Mouse (Mus musculus): ENCODE results near the gene Kcnq1.

Gene Kcnq1

DNA sequence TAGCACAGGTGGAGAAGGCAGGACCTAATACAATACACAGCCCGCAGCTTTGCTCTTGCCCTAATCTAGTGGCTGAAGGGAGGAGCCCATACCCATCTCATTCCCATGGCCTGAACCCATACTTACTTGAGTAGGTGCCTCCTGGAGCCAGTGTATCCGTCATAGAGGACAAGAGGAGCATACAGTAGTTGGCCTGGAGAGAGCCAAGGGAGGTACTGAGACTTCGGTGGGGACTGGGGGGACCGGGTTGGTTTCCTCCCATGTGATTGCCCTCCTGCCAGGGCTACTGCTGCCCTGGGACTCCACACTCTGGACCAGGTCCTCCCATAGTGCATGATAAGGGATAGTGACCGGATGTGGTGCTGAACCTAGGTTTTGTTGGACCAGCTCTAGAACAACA is 33.6 kb upstream of the Kcnq1 start:
- Histone ChIP-seq H3K27me3 (ENCODE audit: control insufficient read depth, insufficient read depth, low read length, poor library complexity, severe bottlenecking) (no peaks in the 10 kb centered on the region), H3K36me3 (ENCODE audit: control insufficient read depth, insufficient read depth, low read length, poor library complexity, severe bottlenecking) (no peaks in the 10 kb centered on the region; the same call in 1 of the 2 replicates)
- DNase-seq (ENCODE audit: low read depth, low spot score), result no peak

DNA sequence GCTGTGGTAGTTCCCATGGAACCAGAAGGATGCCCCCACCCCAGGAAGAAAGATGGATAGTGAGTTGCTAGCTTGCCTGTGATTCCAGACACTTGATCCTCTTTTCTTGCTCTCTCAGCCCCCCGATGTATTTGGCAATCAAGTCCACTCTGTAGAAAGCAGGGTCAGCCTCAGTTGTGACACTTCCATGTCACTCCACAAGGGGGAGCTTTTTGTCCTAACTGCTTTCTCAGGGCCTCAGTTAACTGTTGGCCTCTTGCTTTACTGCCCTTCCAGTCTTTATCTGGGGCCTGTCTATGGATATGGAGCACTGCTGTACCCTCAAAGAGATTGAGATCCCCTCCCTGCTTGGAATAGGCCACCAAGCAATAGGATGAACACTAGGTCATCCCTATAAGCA is 33.1 kb upstream of the Kcnq1 start:
- DNase-seq (ENCODE audit: low read depth, low spot score), result peak; percentile 76
- Histone ChIP-seq H3K27me3 (ENCODE audit: control insufficient read depth, insufficient read depth, low read length, poor library complexity, severe bottlenecking) (no peaks in the 10 kb centered on the region), H3K36me3 (ENCODE audit: control insufficient read depth, insufficient read depth, low read length, poor library complexity, severe bottlenecking) (no peaks in the 10 kb centered on the region; the same call in 1 of the 2 replicates)

DNA sequence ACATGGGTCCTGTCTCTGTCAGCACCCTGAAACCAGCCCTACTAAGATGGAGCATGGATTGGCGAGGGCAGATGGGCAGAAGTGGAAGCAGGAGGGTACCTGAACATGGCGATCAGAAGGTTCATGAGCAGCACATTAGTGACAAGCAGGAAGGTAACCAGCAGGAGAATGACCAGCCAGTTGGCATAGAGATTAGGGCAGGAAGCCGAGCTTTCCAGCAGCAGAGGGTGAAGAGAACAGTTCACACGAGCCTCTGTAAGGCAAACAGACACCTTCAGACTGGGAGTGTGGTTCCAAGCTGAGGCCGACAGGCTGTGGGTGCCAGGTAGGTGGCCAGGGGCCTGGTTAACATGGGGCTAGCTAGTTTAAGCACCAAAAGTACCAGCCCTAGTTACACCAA is 30.8 kb upstream of the Kcnq1 start:
- Histone ChIP-seq H3K36me3 (ENCODE audit: control insufficient read depth, insufficient read depth, low read length, poor library complexity, severe bottlenecking) (no peaks in the 10 kb centered on the region; the same call in 1 of the 2 replicates), H3K27me3 (ENCODE audit: control insufficient read depth, insufficient read depth, low read length, poor library complexity, severe bottlenecking) (no peaks in the 10 kb centered on the region)
- DNase-seq (ENCODE audit: low read depth, low spot score), result no peak

DNA sequence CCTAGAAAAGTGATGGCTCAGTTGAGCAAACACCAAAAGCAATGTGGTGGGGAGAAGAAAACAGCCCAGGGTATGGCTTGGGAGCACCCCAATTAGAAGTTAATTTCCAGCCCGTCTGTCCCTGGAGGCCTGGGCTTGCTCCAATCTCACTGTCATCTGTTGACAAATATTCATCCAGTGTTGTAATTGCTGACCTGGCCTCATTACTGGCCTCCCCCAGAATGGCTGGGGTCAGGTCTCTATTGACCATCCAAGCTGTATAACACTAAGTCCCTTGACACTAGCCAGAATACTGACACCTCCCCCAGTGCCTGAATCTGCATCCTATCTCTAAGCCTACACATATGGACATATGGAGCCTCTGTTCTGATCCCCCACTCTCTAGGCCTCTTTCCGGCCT is 28.8 kb upstream of the Kcnq1 start:
- Histone ChIP-seq H3K27me3 (ENCODE audit: control insufficient read depth, insufficient read depth, low read length, poor library complexity, severe bottlenecking) (no peaks in the 10 kb centered on the region), H3K36me3 (ENCODE audit: control insufficient read depth, insufficient read depth, low read length, poor library complexity, severe bottlenecking) (no peaks in the 10 kb centered on the region; the same call in 1 of the 2 replicates)
- no peak for DNase-seq (ENCODE audit: low read depth, low spot score)

DNA sequence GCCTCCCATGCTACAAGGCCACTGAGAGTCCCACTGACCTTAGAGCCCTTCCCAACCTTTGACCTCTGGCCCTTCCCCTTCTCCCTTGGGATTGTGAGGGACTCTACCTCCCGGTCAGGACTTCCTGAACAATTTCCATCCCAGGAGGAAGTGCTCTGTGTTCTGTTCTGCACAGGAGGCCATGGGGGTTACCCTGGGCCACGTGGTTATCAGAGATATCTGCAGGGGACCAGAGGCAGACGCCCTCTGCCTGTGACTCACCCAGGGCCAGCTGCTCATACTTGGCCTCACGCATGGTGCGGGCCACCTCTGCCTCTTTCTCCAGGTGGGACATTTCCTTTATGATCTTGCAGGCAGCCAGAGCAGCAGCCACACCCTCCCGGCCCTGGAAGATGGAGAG is 24.1 kb upstream of the Kcnq1 start:
- no peak for DNase-seq (ENCODE audit: low read depth, low spot score)
- Histone ChIP-seq H3K36me3 (ENCODE audit: control insufficient read depth, insufficient read depth, low read length, poor library complexity, severe bottlenecking) (no peaks in the 10 kb centered on the region), H3K27me3 (ENCODE audit: control insufficient read depth, insufficient read depth, low read length, poor library complexity, severe bottlenecking) (no peaks in the 10 kb centered on the region)

DNA sequence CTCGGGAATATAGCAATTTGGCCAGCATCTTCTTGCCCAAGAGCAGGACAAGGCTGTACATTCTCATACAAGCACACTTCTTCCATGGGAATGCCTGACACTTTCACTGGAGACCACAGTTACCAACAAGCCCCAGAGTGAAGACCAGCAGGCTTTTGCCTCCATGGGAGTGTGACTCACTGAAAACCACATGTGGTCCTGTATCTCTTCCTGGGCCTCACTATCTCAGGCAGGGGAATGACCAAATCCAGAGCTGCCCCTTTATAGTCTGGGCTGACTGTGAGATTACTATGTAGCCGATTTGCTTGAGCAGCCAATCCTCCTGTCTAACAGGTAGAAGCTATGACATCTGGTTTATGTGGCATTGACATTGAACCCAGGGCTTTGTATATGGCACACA is 22.5 kb upstream of the Kcnq1 start:
- H3K27me3 ChIP-seq (ENCODE audit: control insufficient read depth, insufficient read depth, low read length, poor library complexity, severe bottlenecking), result no peaks in the 10 kb centered on the region
- H3K36me3 ChIP-seq (ENCODE audit: control insufficient read depth, insufficient read depth, low read length, poor library complexity, severe bottlenecking), result no peaks in the 10 kb centered on the region
- DNase-seq (ENCODE audit: low read depth, low spot score), result no peak

DNA sequence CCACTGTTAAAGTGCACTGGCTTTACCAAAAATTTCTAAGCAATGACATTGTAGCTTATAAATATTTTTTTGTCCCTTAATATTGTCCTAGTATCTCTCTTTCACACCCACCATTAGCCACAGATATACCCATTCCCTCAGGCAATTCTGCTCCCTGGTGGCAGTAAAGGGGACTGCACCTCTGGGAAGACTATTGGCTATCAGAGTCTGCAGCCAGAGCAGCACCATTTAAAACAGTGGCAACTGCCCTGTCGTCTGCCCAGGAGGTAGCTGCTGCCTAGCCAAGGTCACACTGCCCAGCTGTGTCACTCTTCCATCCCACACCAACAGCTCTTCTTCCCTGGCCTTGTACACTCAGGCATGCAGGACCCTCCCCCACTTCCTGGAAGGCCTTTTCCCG is 19.8 kb upstream of the Kcnq1 start:
- no peaks in the 10 kb centered on the region for H3K27me3 ChIP-seq (ENCODE audit: control insufficient read depth, insufficient read depth, low read length, poor library complexity, severe bottlenecking)
- no peaks in the 10 kb centered on the region for H3K36me3 ChIP-seq (ENCODE audit: control insufficient read depth, insufficient read depth, low read length, poor library complexity, severe bottlenecking)
- DNase-seq (ENCODE audit: low read depth, low spot score), result peak; percentile 81

DNA sequence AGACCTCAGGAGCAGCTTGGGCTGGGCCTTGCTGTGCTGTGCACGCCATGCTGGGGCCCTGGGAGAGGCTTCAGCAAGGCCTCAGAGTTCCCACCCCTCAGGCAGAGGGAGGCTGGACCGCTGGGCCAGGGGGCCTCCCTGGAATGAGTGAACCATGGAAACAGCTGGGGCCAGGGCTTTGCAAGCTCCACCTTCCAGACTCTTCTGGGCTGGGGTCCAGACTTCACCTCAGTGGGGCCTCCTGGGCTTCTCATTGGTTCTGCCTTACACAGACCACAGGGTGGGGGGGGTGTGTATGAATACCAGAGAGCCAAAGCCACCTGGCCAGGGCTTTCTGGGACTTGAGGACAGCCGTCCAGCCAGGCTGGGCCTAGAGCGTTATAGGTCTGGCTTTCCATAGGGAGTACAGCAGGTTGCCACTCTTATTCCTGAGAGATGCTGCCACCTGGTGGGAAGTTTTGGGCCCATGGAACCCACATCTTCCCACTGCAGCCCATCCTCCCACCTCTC is 19.0 kb upstream of the Kcnq1 start:
- DNase-seq (ENCODE audit: low read depth, low spot score), result peak; percentile 26
- no peaks in the 10 kb centered on the region for H3K27me3 ChIP-seq (ENCODE audit: control insufficient read depth, insufficient read depth, low read length, poor library complexity, severe bottlenecking)

DNA sequence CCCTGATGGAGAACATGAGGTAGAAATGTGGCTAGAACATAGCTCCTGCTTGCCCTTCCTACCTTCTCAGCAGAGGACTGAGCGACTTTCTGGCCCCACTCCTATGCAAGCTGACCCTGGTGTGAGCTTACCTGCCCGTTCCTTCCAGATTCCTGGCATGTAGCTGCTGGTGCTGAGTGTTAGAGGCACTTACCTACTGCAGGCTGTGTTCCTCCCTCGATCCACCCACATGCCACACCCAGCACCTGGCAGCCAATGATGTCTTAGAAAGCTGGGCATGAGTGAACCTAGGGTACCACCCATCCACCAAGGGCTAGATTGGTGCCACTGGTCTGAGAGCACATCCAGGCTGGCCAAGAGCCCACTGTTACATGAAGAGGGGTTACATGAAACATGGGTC is 12.3 kb upstream of the Kcnq1 start:
- no peaks in the 10 kb centered on the region for H3K27me3 ChIP-seq (ENCODE audit: control insufficient read depth, insufficient read depth, low read length, poor library complexity, severe bottlenecking)
- DNase-seq (ENCODE audit: low read depth, low spot score), result no peak
- H3K36me3 ChIP-seq (ENCODE audit: control insufficient read depth, insufficient read depth, low read length, poor library complexity, severe bottlenecking), result no peaks in the 10 kb centered on the region

More for the DNA sequence above, 19.0 kb upstream of the Kcnq1 start:
- H3K36me3 ChIP-seq (ENCODE audit: control insufficient read depth, insufficient read depth, low read length, poor library complexity, severe bottlenecking), result no peaks in the 10 kb centered on the region

DNA sequence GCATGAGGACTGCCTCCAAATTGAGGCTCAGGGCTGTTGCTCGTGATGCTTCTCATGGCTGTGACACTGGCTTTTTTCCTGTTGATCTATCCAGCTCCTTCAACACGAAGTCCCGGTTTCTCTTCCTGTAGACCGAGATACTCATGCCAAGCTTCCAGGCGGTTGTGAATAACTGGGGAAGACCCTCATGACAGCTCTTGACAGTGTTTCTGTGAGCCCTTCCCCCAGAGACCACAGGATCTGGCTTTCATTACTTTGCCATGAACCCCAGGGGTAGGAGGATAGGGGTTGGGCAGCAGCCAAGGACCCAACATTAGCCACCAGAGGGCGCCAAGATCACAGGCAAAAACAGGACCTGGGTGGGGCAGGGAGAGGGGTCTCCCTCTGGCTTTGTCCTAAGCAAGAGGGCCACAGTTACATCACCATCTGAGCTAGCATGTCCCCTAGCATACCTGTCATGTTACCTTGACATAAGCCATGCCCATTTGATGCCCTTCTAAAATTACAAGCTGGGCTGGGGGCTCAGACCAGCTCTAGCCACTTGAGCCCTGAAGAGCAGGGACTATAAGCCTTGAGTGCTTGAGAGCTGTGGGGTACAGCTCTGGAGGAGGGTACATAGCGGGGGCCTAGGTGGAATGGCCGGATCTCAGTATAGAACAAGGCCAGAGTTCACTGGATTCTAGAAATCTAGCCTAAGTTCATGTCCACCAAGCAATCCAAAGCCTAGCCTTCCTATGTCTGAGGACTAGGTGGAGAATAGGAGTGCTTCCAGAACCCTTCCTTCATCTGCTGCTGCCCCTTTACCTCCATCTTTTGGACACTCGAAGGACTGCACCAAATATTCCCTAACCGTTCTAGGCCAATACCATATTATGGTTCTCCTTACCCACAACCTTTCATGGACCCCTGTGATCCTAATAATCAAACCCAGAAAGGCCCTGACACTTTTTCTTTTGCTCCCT is 11.3 kb upstream of the Kcnq1 start, which contains the start of gene Trpm5:
Gene Trpm5 (minus strand): TSS at position 51 of the 962 bp plus-strand sequence.
- DNase-seq (ENCODE audit: low read depth, low spot score), result peak; percentile 62
- no peaks in the 10 kb centered on the region for H3K27me3 ChIP-seq (ENCODE audit: control insufficient read depth, insufficient read depth, low read length, poor library complexity, severe bottlenecking)
- no peaks in the 10 kb centered on the region for H3K36me3 ChIP-seq (ENCODE audit: control insufficient read depth, insufficient read depth, low read length, poor library complexity, severe bottlenecking)

DNA sequence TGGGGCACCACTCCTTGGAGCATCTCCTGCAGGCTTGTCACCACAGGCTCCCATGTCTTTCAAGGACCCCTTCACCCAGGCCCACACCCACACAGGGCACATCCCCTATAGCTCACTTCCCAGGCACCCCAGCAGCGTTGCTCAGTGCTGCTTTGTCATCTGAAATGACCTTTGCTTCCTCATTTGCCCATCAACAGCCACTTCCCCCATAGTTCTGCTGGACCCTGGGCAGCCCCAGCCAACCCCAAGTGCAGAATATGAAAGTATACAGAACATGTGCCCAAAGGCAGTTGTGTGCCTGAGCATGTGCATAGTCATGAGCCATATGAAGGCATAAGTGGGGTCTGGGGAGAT is 10.6 kb upstream of the Kcnq1 start:
- no peak for DNase-seq (ENCODE audit: low read depth, low spot score)
- no peaks in the 10 kb centered on the region for H3K36me3 ChIP-seq (ENCODE audit: control insufficient read depth, insufficient read depth, low read length, poor library complexity, severe bottlenecking)

DNA sequence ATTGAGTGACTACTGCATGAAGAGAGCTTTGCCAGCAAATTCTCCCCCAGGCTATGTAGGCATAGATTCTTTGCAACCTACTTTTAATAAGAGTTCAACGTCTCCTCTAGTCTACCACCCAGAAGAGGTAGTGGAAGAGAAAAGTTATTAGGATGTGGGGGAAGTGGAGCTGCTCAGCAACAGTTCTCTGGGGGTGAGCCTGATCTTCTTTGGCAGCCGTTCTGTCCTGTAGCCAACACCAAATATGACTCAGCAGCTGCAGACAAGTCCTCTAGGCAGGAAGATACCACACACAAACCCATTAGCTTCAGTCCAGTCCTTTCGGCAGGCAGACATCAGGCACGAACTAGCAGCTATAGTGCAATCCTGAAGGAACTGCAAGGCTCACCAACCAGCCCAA is 5.4 kb upstream of the Kcnq1 start:
- DNase-seq (ENCODE audit: low read depth, low spot score), result no peak
- Histone ChIP-seq H3K27me3 (ENCODE audit: control insufficient read depth, insufficient read depth, low read length, poor library complexity, severe bottlenecking) (no peaks in the 10 kb centered on the region), H3K36me3 (ENCODE audit: control insufficient read depth, insufficient read depth, low read length, poor library complexity, severe bottlenecking) (no peaks in the 10 kb centered on the region)

More for the DNA sequence above, 10.6 kb upstream of the Kcnq1 start:
- no peaks in the 10 kb centered on the region for H3K27me3 ChIP-seq (ENCODE audit: control insufficient read depth, insufficient read depth, low read length, poor library complexity, severe bottlenecking)

DNA sequence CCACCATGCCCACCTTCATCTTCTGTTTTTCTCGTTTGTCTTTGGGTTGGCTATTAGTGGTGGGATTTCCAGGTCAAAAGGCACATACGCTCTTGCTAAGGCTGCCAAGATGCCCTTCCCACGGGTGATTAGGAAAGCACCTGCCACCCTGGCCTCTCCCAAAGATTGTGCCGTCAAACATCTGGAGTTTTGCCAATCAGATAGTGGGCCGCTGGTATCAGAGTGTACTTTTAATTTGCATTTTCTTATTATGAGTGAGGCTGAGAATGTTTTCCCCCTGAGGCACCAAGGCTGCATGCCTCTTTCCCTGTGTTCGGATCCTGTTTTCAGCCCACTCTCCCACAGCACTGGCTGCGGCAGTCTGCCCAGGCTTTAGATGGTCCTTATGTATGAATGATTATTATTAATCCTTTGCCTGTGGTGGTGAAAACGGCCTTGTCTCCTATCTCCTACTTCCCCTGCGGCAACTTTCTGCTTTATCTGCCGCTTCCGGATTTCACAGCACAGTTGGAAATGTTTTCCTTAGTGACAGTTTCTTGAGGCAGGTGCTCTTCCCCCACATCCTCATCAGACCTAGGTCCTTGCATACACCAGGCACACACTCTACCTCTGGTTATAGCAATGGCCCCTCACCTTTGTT is 784 bp upstream of the Kcnq1 start:
- DNase-seq (ENCODE audit: low read depth, low spot score), result no peak
- Histone ChIP-seq H3K36me3 (ENCODE audit: control insufficient read depth, insufficient read depth, low read length, poor library complexity, severe bottlenecking) (no peaks in the 10 kb centered on the region), H3K27me3 (ENCODE audit: control insufficient read depth, insufficient read depth, low read length, poor library complexity, severe bottlenecking) (peaks cover 1% of the 10 kb centered on the region; the same call in 1 of the 2 replicates)

DNA sequence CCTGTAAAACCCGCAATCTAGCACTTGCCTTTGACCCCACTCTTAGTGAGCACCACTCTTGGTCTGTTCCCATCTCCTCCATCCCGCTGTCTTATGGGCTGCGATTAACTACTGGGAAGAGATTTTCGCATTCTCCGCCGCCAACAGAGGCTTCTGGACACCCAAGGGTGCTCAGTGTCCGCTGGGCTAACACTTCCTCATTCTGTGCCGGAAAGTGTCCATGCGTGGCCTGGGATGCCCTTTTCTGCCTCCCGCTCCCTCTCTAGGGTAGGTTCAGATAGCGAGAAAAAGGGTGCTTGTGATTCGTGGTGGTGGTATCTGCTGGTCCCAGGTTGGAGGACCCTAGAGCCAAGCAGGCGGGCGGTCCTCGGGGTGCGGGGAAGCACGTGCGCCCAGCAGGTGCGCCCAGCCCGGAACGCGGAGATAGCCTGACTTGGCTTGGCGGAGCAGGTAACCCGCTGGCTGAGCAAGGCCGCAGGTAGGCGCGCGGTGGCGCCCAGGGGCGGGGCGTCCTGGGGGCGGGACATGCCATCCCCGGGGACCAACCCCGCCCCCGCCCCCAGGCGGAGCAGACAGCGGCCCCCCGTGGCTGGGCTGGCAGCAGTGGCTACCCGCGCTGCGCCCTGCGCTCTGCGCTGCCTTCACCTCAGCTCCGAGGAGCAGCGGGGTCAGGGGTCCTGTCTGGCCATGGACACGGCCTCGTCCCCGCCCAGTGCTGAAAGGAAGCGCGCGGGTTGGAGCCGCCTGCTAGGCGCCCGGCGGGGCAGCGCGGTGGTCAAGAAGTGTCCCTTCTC is 707 bp downstream of the Kcnq1 start:
- no peak for DNase-seq (ENCODE audit: low read depth, low spot score)
- Histone ChIP-seq H3K27me3 (ENCODE audit: control insufficient read depth, insufficient read depth, low read length, poor library complexity, severe bottlenecking) (peaks cover 1% of the 10 kb centered on the region; the same call in 1 of the 2 replicates), H3K36me3 (ENCODE audit: control insufficient read depth, insufficient read depth, low read length, poor library complexity, severe bottlenecking) (no peaks in the 10 kb centered on the region)
